Mouse (Mus musculus) heart, embryonic 15.5 days (tissue): ENCODE measurements at regions not wholly inside any gene's neighbourhood (a gene's known extent, or its start where the extent isn't known, plus 50 kb on each side); places are given as distances from the start of the nearest gene placed in this dataset.
"Not testable (repeated sequence)": the region's sequence is repeated elsewhere in the genome, so short reads cannot be mapped to it uniquely, and the experiment has no call there.

Experiments used
- ATAC-seq: fragments of 200-750 bp; cut with Nextera tagmentation; replicated peaks from 2 replicates; pipeline ENCODE4 v1.8.0; 2017; ENCODE audit warnings: low read depth, moderate TSS enrichment; ENCODE audit not compliant: insufficient number of reproducible peaks, insufficient read depth, low FRiP score
- H3K27ac ChIP-seq: fragments of 300-500 bp; sonication (generic); 2 replicates; pipeline ENCODE4 v1.5.1; 2015; ENCODE audit warnings: mild to moderate bottlenecking, inconsistent platforms
- H3K27me3 ChIP-seq: fragments of 300-500 bp; sonication (generic); 2 replicates; pipeline ENCODE4 v1.6.1; 2015; ENCODE audit warnings: inconsistent platforms
- H3K36me3 ChIP-seq: fragments of 300-500 bp; sonication (generic); 2 replicates; pipeline ENCODE4 v1.6.1; 2015; ENCODE audit warnings: mild to moderate bottlenecking, inconsistent platforms
- H3K4me1 ChIP-seq: fragments of 300-500 bp; sonication (generic); replicated peaks from 2 replicates; pipeline ENCODE4 v1.6.1; 2015; ENCODE audit warnings: inconsistent platforms
- H3K4me2 ChIP-seq: fragments of 300-500 bp; sonication (generic); 2 replicates; pipeline ENCODE4 v1.6.1; 2015; ENCODE audit warnings: inconsistent platforms, mild to moderate bottlenecking, moderate library complexity
- H3K4me3 ChIP-seq: fragments of 300-500 bp; sonication (generic); 2 replicates; pipeline ENCODE4 v1.5.1; 2015; ENCODE audit warnings: mild to moderate bottlenecking, inconsistent platforms
- H3K9ac ChIP-seq: fragments of 300-500 bp; sonication (generic); 2 replicates; pipeline ENCODE4 v1.6.1; 2015; ENCODE audit warnings: mild to moderate bottlenecking, inconsistent platforms
- H3K9me3 ChIP-seq: fragments of 300-500 bp; sonication (generic); replicated peaks from 2 replicates; pipeline ENCODE4 v1.6.1; 2016; ENCODE audit warnings: inconsistent platforms
- WGBS: fragments of 180-500 bp; shearing (Covaris S2); methylation state at CpG from one replicate; pipeline ENCODE4 v1.1.7; 2015; ENCODE audit warnings: mixed read lengths; 5-methylcytosine and 5-hydroxymethylcytosine counted together

DNA sequence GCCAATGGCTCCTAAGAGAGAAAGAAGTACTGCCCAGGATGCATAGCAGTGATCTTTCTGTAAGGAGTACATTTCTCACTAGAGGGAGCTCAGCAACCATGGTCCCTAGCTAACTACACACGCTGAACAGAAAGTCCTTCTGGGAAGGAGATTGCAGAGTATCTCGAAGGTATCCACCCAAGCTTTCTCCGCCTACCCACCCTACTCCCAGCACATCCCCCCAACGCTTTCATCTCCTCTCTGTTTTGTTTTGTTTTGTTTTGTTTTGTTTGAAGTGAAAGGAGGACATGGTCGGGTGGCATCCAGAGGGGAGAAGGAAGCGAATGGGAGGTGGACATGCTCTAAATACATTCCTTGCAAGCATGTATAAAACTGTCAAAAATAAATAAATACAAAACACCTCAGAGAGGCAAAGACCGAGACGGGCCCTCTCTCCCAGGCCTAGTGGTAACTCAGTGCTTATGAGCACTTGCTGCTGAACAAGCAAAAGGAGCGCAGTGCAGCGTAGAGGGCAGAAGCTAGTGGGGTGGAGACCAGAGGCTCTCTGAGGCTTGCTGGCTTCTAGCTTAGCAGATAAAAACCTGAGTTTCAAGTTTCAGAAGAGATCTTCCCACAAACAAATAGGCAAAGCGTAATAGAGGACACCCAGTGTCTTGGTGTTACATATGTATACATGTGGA lies 83.9 kb upstream of the Gcfc2 start:
- 52% methylated on average over 11 of the region's 11 CpGs for WGBS

DNA sequence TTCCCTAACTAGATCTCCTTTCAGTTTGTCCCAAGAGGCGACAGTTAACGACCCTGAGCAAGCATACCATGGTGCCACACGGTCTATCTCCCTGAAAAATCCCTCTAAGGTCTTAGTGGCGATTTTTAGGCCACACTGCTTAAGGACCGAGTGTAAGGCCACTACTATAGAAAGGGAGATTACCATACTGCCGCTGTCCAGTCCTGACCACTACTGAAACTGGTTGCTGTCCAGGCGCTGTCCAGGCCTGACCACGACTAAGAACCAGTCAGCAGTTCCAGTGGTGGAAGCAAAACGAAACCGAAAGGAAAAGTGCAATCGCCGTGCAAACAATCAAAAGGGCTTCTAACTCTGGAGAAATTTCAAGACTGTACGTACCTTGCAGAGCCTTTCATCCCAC lies 55.3 kb upstream of the Gcfc2 start:
- not testable (repeated sequence) for H3K9me3 ChIP-seq, H3K27me3 ChIP-seq, H3K36me3 ChIP-seq, H3K4me2 ChIP-seq, ATAC-seq, H3K4me3 ChIP-seq, H3K27ac ChIP-seq, H3K9ac ChIP-seq, H3K4me1 ChIP-seq
- 85% methylated on average over 13 of the region's 13 CpGs for WGBS

More for the DNA sequence above, 83.9 kb upstream of the Gcfc2 start:
- Histone ChIP-seq H3K36me3 (no peaks in the 10 kb centered on the region), H3K4me2 (peak overlapping the region; percentile 46), H3K9me3 (no peaks in the 10 kb centered on the region), H3K27ac (no peak overlapping the region), H3K4me3 (peak overlapping the region; percentile 20; the same call in 1 of the 2 replicates), H3K27me3 (no peaks in the 10 kb centered on the region), H3K4me1 (no peaks in the 10 kb centered on the region), H3K9ac (no peak overlapping the region)
- ATAC-seq = no peak
